Mouse (Mus musculus): ENCODE data around the gene Olfr412. TPM values are rescaled to one million over a fixed set of nuclear protein-coding genes. Genes with fewer than 3 reads are reported as not detected.

Olfr412 gene
- total RNA-seq (2017): not detected in 2 replicates

DNA sequence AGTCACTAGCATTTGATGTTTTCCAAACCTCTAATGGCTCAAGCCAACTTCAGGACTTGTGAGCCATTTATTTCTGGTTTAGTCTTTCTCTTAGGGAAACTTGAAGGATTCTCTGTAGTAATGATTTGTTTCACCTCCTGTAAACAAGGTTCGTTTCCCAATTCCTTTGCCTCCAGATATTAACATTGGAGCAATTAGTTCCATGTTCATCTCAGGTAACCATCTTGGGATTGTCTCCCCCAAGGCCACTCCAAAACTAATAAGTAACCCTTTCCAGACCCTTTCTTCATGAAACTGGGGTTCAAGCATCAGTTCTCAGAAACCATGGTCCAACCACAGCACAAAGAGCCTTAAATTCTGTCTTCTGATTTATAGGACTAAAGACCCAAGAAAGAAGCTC lies at the start of gene Olfr412:
Gene Olfr412, plus strand, starts transcription at position 301 of the 400 bp plus-strand sequence.
- no peak for ATAC-seq (ENCODE audit: extremely low read depth, insufficient number of reproducible peaks, low FRiP score, poor library complexity, severe bottlenecking)

- ATAC-seq (ENCODE audit: extremely low read depth, insufficient number of reproducible peaks, low FRiP score, poor library complexity, severe bottlenecking): no peak
Observed at GRCm38 (mm10) chr11:74326044-74326443, 35.8 kb upstream of the Olfr412 start.

DNA sequence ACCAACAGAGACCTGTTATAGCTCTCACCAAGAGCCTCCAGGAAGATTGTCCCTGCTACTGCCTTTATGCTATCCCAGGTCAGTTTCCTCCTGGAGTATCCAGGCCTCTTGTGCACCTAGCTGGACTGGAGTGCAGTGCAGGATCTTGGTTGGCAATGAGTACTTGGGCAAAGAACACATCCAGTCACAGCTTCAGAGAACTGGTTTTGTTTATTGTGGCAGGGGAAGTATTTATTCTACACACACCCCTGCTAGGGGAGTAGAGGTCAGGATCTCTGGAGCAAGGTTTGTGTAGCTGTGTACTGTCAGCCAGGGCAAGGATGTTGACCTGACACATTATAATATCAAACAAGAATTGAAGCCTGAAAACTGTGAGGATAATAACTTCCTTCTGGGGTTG lies 33.1 kb upstream of the Olfr412 start:
- no peak for ATAC-seq (ENCODE audit: extremely low read depth, insufficient number of reproducible peaks, low FRiP score, poor library complexity, severe bottlenecking)

- ATAC-seq (ENCODE audit: extremely low read depth, insufficient number of reproducible peaks, low FRiP score, poor library complexity, severe bottlenecking): no peak
Observed at GRCm38 (mm10) chr11:74337931-74338330, 23.9 kb upstream of the Olfr412 start, which contains the start of gene Olfr410. Gene Olfr410, minus strand, starts transcription at chr11:74338031.

GRCm38 (mm10) chr11:74352550-74352949 lies 9.3 kb upstream of the Olfr412 start, which contains the start of gene Olfr411:
Gene Olfr411, minus strand, starts transcription at chr11:74352650.
- ATAC-seq (ENCODE audit: extremely low read depth, insufficient number of reproducible peaks, low FRiP score, poor library complexity, severe bottlenecking): no peak

DNA sequence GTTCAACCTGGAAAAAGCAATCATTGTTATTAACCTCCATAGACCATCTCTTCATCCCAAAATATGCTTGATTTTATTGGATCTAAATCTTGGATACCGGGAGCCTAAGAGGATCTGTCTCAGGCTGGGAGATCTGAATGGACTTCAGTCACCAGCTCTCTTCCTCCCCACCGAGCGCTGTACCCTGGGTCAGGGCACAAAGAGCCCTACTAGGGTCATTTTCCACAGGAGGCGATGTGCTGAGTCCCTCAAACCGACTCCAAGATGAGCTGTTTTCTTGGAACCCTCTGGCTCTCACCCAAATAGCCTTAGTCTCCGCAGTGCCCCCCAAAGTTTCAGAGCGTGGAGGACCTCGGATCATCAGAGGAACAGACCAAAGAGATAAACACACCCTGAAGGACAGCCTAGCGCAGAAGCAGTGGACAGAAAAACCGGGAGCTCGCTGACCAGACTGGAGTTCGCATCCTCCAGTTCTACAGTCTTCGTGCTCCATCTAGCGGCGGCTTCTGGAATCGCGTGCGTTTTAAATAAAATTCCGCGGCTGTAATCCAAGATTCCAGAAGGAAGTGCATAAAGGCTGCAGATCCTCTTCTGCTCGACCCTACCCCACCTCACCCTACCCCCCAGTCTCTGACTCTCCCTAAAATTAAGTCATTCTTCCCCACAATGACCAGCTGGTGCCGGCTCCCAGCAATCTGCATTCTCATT lies 9.7 kb downstream of the Olfr412 start:
- ATAC-seq (ENCODE audit: extremely low read depth, insufficient number of reproducible peaks, low FRiP score, poor library complexity, severe bottlenecking): peak; percentile 41; the same call in 1 of the 2 replicates

GRCm38 (mm10) chr11:74376847-74377246 lies 15.0 kb downstream of the Olfr412 start:
- no peak for ATAC-seq (ENCODE audit: extremely low read depth, insufficient number of reproducible peaks, low FRiP score, poor library complexity, severe bottlenecking)

GRCm38 (mm10) chr11:74379166-74379873 lies 17.5 kb downstream of the Olfr412 start:
- ATAC-seq (ENCODE audit: extremely low read depth, insufficient number of reproducible peaks, low FRiP score, poor library complexity, severe bottlenecking): no peak

- no peak for ATAC-seq (ENCODE audit: extremely low read depth, insufficient number of reproducible peaks, low FRiP score, poor library complexity, severe bottlenecking)
Observed at GRCm38 (mm10) chr11:74385674-74386073, 23.8 kb downstream of the Olfr412 start.

- ATAC-seq (ENCODE audit: extremely low read depth, insufficient number of reproducible peaks, low FRiP score, poor library complexity, severe bottlenecking): no peak
Observed at GRCm38 (mm10) chr11:74387203-74387602, 25.3 kb downstream of the Olfr412 start.

GRCm38 (mm10) chr11:74391899-74392298 lies 30.0 kb downstream of the Olfr412 start:
- ATAC-seq (ENCODE audit: extremely low read depth, insufficient number of reproducible peaks, low FRiP score, poor library complexity, severe bottlenecking): no peak

DNA sequence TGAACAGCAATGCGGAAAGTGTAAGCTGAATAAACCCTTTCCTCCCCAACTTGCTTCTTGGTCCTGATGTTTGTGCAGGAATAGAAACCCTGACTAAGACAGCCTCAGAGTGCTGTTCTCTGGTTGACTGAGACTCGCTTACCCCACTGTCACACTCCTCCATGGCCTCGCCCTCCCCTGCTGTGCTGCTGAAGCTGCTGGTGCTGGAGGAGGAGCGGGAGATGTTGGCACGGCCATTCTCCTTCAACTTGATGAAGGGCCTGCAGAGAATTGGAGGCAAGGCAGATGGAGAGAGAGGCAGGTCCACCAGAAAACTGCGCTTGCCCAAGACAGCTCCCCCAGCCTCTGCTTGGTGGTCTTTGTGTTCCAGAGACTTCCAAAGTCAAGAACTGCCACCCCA lies 31.0 kb downstream of the Olfr412 start:
- ATAC-seq (ENCODE audit: extremely low read depth, insufficient number of reproducible peaks, low FRiP score, poor library complexity, severe bottlenecking): no peak

- no peak for ATAC-seq (ENCODE audit: extremely low read depth, insufficient number of reproducible peaks, low FRiP score, poor library complexity, severe bottlenecking)
Observed at GRCm38 (mm10) chr11:74393489-74393888, 31.6 kb downstream of the Olfr412 start.

GRCm38 (mm10) chr11:74395583-74395982 lies 33.7 kb downstream of the Olfr412 start:
- no peak for ATAC-seq (ENCODE audit: extremely low read depth, insufficient number of reproducible peaks, low FRiP score, poor library complexity, severe bottlenecking)

GRCm38 (mm10) chr11:74402126-74402525 lies 40.3 kb downstream of the Olfr412 start:
- no peak for ATAC-seq (ENCODE audit: extremely low read depth, insufficient number of reproducible peaks, low FRiP score, poor library complexity, severe bottlenecking)

DNA sequence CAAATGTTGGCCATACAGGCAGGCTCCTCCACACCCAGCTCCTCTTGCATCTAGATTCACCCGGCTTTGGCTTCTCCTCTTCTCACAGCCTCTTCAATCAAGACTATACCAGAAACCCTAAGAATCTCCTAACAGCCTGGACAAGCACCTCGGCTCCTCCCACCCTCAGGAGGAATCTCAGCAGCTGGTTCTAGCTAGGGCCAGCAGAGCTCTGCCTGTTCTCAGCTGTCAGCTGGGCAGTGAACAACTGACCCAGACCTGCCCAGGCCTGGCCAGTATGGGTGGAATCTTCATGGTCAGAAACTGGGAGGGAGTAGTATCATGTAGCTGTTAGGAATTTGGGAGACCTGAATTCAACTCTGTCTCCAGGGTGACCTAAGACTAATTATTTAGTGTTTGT lies 42.3 kb downstream of the Olfr412 start:
- no peak for ATAC-seq (ENCODE audit: extremely low read depth, insufficient number of reproducible peaks, low FRiP score, poor library complexity, severe bottlenecking)

- no peak for ATAC-seq (ENCODE audit: extremely low read depth, insufficient number of reproducible peaks, low FRiP score, poor library complexity, severe bottlenecking)
Observed at GRCm38 (mm10) chr11:74405201-74405600, 43.3 kb downstream of the Olfr412 start.

- ATAC-seq (ENCODE audit: extremely low read depth, insufficient number of reproducible peaks, low FRiP score, poor library complexity, severe bottlenecking): no peak
Observed at GRCm38 (mm10) chr11:74408587-74409446, 46.9 kb downstream of the Olfr412 start.

DNA sequence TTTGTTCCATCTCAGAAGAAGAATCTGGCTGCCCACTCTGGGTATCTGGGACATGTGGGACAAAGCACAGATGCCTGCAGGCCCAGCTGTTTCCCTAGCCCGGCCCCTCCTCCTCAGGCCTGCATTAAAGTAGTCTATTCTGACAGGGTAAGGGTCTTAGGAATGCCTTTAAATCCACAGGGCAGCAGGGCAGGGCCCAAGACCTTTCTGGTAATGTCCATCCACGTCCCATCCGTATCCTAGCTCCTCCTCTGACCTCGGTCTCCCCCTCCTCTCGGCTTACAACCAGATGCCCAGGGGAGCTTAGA lies 47.5 kb downstream of the Olfr412 start:
- no peak for ATAC-seq (ENCODE audit: extremely low read depth, insufficient number of reproducible peaks, low FRiP score, poor library complexity, severe bottlenecking)

- no peak for ATAC-seq (ENCODE audit: extremely low read depth, insufficient number of reproducible peaks, low FRiP score, poor library complexity, severe bottlenecking)
Observed at GRCm38 (mm10) chr11:74409757-74410174, 47.9 kb downstream of the Olfr412 start.
